1 mouse cellular context compared by ENCODE assay signal in the genomic region with DNA sequence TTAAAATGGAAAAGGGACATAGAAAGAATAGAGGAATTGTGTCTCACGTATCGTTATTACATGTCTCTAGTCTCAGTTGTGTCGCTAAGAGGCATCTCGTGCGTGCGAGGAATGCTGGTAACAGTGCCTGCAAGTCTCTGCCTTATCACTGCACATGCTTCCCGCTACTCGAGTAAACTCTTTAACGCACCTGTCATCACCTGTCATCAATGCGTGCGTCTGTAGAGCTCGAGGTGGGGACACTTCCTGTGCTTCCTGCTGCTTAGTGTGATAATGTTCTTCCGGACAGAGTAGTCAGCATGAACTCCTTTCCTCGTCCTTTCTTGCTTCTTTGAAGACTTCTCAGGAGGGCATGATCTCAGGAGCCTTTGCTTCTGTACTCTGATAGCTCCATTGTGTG.
TF ChIP-seq lines count a peak whose summit lies in the region.

No protein-coding gene starts in this region.

TF ChIP-seq in MEL, 35 proteins besides CTCF, POLR2A, EP300 and RAD21 (continued from another document):
- TF ChIP-seq MAFK (IDR thresholded peaks at IDR 0.05; ENCODE audit: borderline replicate concordance, low read depth, low read length) = peak; percentile 1; the same call in 1 of the 2 replicates
- TF ChIP-seq MAX (IDR thresholded peaks at IDR 0.05; ENCODE audit: low read length) = peak; percentile 91
- no peak for TF ChIP-seq CHD1 (IDR thresholded peaks at IDR 0.05; ENCODE audit: low read depth, low read length)
- TF ChIP-seq ZNF384 (IDR thresholded peaks at IDR 0.05; ENCODE audit: low read depth, low read length) = no peak
